Mouse (Mus musculus): ENCODE measurements around the gene Gm9903. TPM values are rescaled to one million over a fixed set of nuclear protein-coding genes. Genes with fewer than 3 reads are reported as not detected.

The Gm9903 gene
- 0.64 and 0.68 TPM in 2 replicates for polyA plus RNA-seq (2015; fragmentation: Nextera tagmentation; extraction: Ambion mirVana)

DNA sequence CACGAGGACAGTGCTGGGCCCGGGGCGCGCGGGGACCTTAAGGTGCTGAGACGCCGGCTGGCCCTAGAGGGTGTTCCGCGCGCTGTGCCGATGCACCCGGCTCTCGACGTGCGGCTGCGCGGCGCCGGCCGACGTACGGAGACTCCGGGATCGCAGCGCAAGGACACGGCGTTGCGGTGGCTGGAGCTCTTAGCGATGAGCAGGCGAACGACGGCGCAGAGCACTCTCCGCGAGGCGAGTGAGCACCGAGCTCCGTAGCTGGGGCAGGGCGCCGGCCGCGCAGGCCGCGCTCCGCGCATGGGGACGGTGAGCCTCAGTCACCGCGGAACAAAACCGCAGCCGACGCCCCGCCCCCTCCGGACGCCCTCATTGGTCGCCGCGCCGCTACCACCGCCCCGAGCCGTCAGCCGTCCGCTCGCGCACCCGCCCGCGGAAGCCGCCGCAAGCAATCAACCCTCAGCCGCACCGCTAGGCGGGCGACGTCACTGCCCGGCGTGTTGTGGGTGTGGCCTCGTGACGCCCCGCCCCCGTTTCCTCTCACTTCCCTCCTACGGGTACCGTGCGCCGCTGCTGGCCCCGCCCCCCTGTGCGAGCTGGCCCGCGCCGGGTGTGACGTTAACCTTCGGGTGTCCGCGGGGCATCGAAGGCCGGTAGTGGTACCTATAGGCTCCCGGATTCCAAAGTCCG, at the start of gene Gm9903, which contains the start of gene Fam53a:
Gene Gm9903 (plus strand): TSS at position 625 of the 687 bp plus-strand sequence.
Gene Fam53a (minus strand): TSS at position 335 of the 687 bp plus-strand sequence.
- peak within 1 kb of the TSS; percentile 68 for H3K4me2 ChIP-seq (ENCODE audit: low read length)
- ATAC-seq (replicated peaks; ENCODE audit: low FRiP score, low read depth) (peak; percentile 98), DNase-seq (ENCODE audit: low spot score) (peak; percentile 98)
- no peak for TF ChIP-seq CTCF (IDR thresholded peaks at IDR 0.05; ENCODE audit: low read depth)
- no peaks in the 10 kb centered on the region for H3K9me3 ChIP-seq (replicated peaks; ENCODE audit: low read length)
- H3K4me3 ChIP-seq (replicated peaks; ENCODE audit: low read depth, low read length), result peak within 1 kb of the TSS; percentile 86
- peak within 1 kb of the TSS; percentile 93 for H3K27ac ChIP-seq
- H3K4me1 ChIP-seq (replicated peaks; ENCODE audit: insufficient read depth, low read length), result peaks cover 7% of the 10 kb centered on the region; the same call in 1 of the 2 replicates
- WGBS, result under 1% methylated on average over 90 of the region's 99 CpGs
- H3K27me3 ChIP-seq (ENCODE audit: insufficient read depth, low read length), result no peaks in the 10 kb centered on the region
- H3K36me3 ChIP-seq (ENCODE audit: insufficient read depth, low read length), result no peaks in the 10 kb centered on the region
- peak within 1 kb of the TSS; percentile 83 for H3K9ac ChIP-seq (ENCODE audit: low read depth, low read length)

DNA sequence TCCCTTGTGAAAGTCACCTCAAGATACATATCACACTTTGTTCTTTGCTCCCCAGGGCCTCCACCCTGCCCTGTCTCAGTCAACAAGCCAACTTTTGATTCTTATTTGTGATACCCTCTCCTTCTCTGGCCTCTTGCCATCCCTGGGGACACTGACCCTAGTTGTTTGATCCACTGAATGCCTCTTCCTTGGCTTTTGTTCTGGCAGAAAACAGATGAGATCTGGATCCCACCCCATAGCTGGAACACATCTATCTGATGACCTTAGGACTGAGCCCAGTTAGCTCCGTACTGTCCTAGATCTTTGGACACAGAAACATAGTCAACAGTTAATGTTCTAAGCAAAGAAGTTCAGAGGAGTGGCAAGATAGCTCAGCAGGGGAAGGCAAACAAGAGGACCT, 49.4 kb upstream of the Gm9903 start:
- H3K4me3 ChIP-seq (replicated peaks; ENCODE audit: low read depth, low read length), result no peak overlapping the region
- no peak for TF ChIP-seq CTCF (IDR thresholded peaks at IDR 0.05; ENCODE audit: low read depth)
- H3K36me3 ChIP-seq (ENCODE audit: insufficient read depth, low read length), result no peaks in the 10 kb centered on the region
- H3K4me1 ChIP-seq (replicated peaks; ENCODE audit: insufficient read depth, low read length), result no peaks in the 10 kb centered on the region
- DNase-seq (ENCODE audit: low spot score) (no peak), ATAC-seq (replicated peaks; ENCODE audit: low FRiP score, low read depth) (no peak)
- no peaks in the 10 kb centered on the region for H3K27me3 ChIP-seq (ENCODE audit: insufficient read depth, low read length)
- WGBS, result 76% methylated on average over 1 of the region's 1 CpGs
- no peak overlapping the region for H3K9ac ChIP-seq (ENCODE audit: low read depth, low read length)
- no peak overlapping the region for H3K4me2 ChIP-seq (ENCODE audit: low read length)
- H3K27ac ChIP-seq, result no peak overlapping the region
- H3K9me3 ChIP-seq (replicated peaks; ENCODE audit: low read length), result no peaks in the 10 kb centered on the region

DNA sequence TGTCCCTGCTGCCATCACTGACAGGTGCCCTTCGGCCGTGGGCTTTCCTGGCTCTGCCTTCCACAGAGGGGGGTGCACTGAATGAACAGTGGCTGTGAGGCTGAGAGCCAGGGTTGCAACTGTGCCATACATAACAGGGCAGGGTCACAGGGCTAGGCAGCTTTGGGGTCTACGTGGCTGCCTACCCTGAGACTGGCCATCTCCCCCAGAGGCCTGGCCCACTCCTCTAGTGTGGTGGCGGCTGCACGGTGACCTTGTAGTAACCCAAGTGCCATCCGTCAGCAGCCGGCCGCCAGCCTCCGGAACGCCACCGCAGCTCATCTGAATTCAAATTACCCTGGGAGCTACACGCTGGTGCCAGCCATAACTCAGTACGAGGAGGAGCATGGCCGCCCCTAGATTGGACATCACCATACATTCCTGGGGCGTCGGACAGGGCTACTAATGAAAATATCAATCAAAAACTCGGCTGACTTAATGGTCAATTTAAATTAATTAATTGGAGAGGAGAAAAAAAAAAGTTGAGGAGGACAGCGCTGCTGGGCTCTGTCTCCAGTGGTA, 42.1 kb upstream of the Gm9903 start:
- DNase-seq (ENCODE audit: low spot score), result peak; percentile 7
- WGBS, result 40% methylated on average over 18 of the region's 18 CpGs
- Histone ChIP-seq H3K27ac (no peak overlapping the region), H3K27me3 (ENCODE audit: insufficient read depth, low read length) (no peaks in the 10 kb centered on the region), H3K36me3 (ENCODE audit: insufficient read depth, low read length) (no peaks in the 10 kb centered on the region), H3K4me3 (replicated peaks; ENCODE audit: low read depth, low read length) (no peak overlapping the region), H3K9ac (ENCODE audit: low read depth, low read length) (no peak overlapping the region), H3K4me2 (ENCODE audit: low read length) (no peak overlapping the region), H3K4me1 (replicated peaks; ENCODE audit: insufficient read depth, low read length) (no peaks in the 10 kb centered on the region), H3K9me3 (replicated peaks; ENCODE audit: low read length) (no peaks in the 10 kb centered on the region)
- TF ChIP-seq CTCF (IDR thresholded peaks at IDR 0.05; ENCODE audit: low read depth), result no peak
- ATAC-seq (replicated peaks; ENCODE audit: low FRiP score, low read depth), result 0 out of 2 replicates have a peak, but pooled peaks have one; percentile 33

DNA sequence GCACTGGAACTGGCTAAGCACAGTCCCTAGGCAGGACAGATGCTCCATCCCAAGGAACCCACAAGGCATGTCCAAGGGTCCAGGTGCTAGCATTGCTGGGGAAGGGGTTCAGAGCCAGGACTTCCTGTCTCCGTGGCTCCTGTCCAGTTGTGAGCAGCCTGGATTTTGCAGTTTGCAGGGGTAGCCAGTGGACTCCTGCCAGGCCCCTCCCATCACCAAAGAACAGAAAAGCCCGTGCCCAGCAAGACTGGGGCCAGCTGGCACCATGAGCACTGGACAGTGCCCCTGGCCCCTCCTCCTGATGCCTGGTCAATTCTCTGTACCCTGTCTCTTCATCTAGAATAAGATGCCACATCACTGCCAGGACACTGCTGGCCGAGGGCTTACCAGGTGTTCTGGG, 41.7 kb upstream of the Gm9903 start:
- Histone ChIP-seq H3K9ac (ENCODE audit: low read depth, low read length) (no peak overlapping the region), H3K4me2 (ENCODE audit: low read length) (no peak overlapping the region), H3K9me3 (replicated peaks; ENCODE audit: low read length) (no peaks in the 10 kb centered on the region), H3K4me1 (replicated peaks; ENCODE audit: insufficient read depth, low read length) (no peaks in the 10 kb centered on the region), H3K4me3 (replicated peaks; ENCODE audit: low read depth, low read length) (no peak overlapping the region), H3K36me3 (ENCODE audit: insufficient read depth, low read length) (no peaks in the 10 kb centered on the region), H3K27me3 (ENCODE audit: insufficient read depth, low read length) (no peaks in the 10 kb centered on the region), H3K27ac (no peak overlapping the region)
- DNase-seq (ENCODE audit: low spot score), result no peak
- 49% methylated on average over 3 of the region's 3 CpGs for WGBS
- no peak for TF ChIP-seq CTCF (IDR thresholded peaks at IDR 0.05; ENCODE audit: low read depth)
- ATAC-seq (replicated peaks; ENCODE audit: low FRiP score, low read depth), result no peak

DNA sequence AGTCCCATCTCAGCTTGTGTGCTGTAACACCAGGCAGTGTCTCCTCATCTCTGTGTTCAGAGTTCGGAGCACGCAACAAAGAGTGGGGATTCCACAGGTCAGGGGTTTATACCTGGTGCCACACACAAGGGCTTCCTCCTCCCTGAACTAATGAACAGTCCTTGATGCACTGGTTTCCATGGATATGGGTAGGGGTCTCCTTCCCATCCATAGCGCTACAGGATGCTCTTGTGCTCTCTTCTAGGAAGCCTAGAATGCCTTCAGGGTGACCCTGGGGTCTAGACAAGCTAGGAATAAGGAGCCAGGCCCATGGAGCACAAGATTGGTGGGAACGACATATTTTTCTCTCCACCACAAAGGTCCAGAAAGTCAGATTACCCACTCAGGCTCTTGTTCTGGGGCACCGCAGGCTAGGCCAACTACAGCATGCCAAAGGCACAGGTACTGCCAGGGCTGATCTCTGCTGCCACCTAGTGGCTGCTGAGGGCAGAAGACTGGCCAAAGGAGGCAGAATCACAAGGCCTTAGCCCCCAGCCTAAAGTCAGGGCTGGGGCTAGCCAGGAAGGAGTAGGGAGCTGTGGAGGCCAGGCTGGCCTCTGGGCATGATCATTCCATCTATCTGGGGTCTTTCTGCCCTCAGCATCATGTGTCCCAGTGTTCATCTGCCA, 40.4 kb upstream of the Gm9903 start:
- ATAC-seq (replicated peaks; ENCODE audit: low FRiP score, low read depth) (peak; percentile 65), DNase-seq (ENCODE audit: low spot score) (peak; percentile 77)
- Histone ChIP-seq H3K4me1 (replicated peaks; ENCODE audit: insufficient read depth, low read length) (no peaks in the 10 kb centered on the region), H3K9ac (ENCODE audit: low read depth, low read length) (no peak overlapping the region), H3K27me3 (ENCODE audit: insufficient read depth, low read length) (no peaks in the 10 kb centered on the region), H3K4me2 (ENCODE audit: low read length) (no peak overlapping the region), H3K9me3 (replicated peaks; ENCODE audit: low read length) (no peaks in the 10 kb centered on the region), H3K4me3 (replicated peaks; ENCODE audit: low read depth, low read length) (no peak overlapping the region), H3K36me3 (ENCODE audit: insufficient read depth, low read length) (no peaks in the 10 kb centered on the region), H3K27ac (no peak overlapping the region)
- peak; percentile 96 for TF ChIP-seq CTCF (IDR thresholded peaks at IDR 0.05; ENCODE audit: low read depth)
- 63% methylated on average over 5 of the region's 5 CpGs for WGBS

DNA sequence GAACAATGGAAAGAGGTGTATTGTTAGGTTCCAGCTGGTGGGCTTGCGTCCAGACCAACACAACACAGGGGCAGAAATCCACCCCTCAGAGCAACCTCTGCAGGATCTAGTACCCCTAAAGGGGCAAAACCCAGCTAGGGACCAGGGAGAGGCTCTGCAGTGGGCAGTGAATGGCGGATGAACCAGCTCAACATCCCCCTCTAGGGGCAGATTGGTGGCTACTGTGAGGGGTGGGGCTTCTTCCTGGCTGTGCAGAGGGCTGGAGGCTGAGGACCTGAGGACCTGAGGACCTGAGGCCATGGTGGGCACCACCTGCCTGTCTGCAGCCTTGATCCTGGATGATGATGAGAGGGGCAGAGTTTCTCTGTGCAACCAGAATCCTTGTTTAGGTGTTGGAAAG, 36.1 kb upstream of the Gm9903 start:
- H3K9me3 ChIP-seq (replicated peaks; ENCODE audit: low read length), result no peaks in the 10 kb centered on the region
- peak; percentile 46 for DNase-seq (ENCODE audit: low spot score)
- no peak overlapping the region for H3K27ac ChIP-seq
- no peak overlapping the region for H3K9ac ChIP-seq (ENCODE audit: low read depth, low read length)
- TF ChIP-seq CTCF (IDR thresholded peaks at IDR 0.05; ENCODE audit: low read depth), result peak; percentile 58
- H3K4me2 ChIP-seq (ENCODE audit: low read length), result no peak overlapping the region
- 0 out of 2 replicates have a peak, but pooled peaks have one; percentile 25 for ATAC-seq (replicated peaks; ENCODE audit: low FRiP score, low read depth)
- 45% methylated on average over 2 of the region's 2 CpGs for WGBS
- H3K36me3 ChIP-seq (ENCODE audit: insufficient read depth, low read length), result no peaks in the 10 kb centered on the region
- no peaks in the 10 kb centered on the region for H3K4me1 ChIP-seq (replicated peaks; ENCODE audit: insufficient read depth, low read length)
- no peaks in the 10 kb centered on the region for H3K27me3 ChIP-seq (ENCODE audit: insufficient read depth, low read length)
- H3K4me3 ChIP-seq (replicated peaks; ENCODE audit: low read depth, low read length), result no peak overlapping the region
